Mouse (Mus musculus): ENCODE measurements around the gene Rps3a1.
"Not testable (repeated sequence)": the region's sequence is repeated elsewhere in the genome, so short reads cannot be mapped to it uniquely, and the experiment has no call there.

Gene Rps3a1

GRCm38 (mm10) chr3:86114659-86115338 is 27.7 kb downstream of the Rps3a1 start:
- DNase-seq, result no peak

GRCm38 (mm10) chr3:86112766-86113165 is 29.7 kb downstream of the Rps3a1 start:
- DNase-seq, result no peak

- no peak for DNase-seq
Measured at GRCm38 (mm10) chr3:86110077-86110476, 32.4 kb downstream of the Rps3a1 start.

GRCm38 (mm10) chr3:86109099-86109498 is 33.4 kb downstream of the Rps3a1 start:
- DNase-seq, result no peak

- DNase-seq, result no peak
Measured at GRCm38 (mm10) chr3:86108576-86108975, 33.9 kb downstream of the Rps3a1 start.

GRCm38 (mm10) chr3:86107637-86108539 is 34.6 kb downstream of the Rps3a1 start:
- no peak for DNase-seq

GRCm38 (mm10) chr3:86106086-86106632 is 36.3 kb downstream of the Rps3a1 start:
- DNase-seq, result no peak

- DNase-seq, result no peak
Measured at GRCm38 (mm10) chr3:86104909-86105308, 37.6 kb downstream of the Rps3a1 start.

GRCm38 (mm10) chr3:86104433-86104832 is 38.1 kb downstream of the Rps3a1 start:
- DNase-seq, result not testable (repeated sequence)

- DNase-seq, result no peak
Measured at GRCm38 (mm10) chr3:86103449-86104291, 38.8 kb downstream of the Rps3a1 start.

GRCm38 (mm10) chr3:86101956-86102355 is 40.5 kb downstream of the Rps3a1 start:
- DNase-seq, result no peak

GRCm38 (mm10) chr3:86093907-86094306 is 48.6 kb downstream of the Rps3a1 start:
- DNase-seq, result no peak

- no peak for DNase-seq
Measured at GRCm38 (mm10) chr3:86093213-86093845, 49.2 kb downstream of the Rps3a1 start.

All from cerebellum, adult 9-10 months (tissue).